Mouse (Mus musculus) liver, adult (tissue): ENCODE data around the gene Tnfsfm13.

Experiments used
- GATA4 ChIP-seq: IDR thresholded peaks from 2 replicates; pipeline ENCODE4 v1.6.1; 2014; ENCODE audit warnings: mild to moderate bottlenecking, low read length; ENCODE audit not compliant: insufficient replicate concordance

The Tnfsfm13 gene

GRCm38 (mm10) chr11:69655264-69656064 lies 40.4 kb downstream of the Tnfsfm13 start, which contains the start of gene Sox15:
Gene Sox15, plus strand, starts transcription at chr11:69655314.
- no peak for TF ChIP-seq GATA4

GRCm38 (mm10) chr11:69654760-69655159 lies 41.1 kb downstream of the Tnfsfm13 start:
- no peak for TF ChIP-seq GATA4

- TF ChIP-seq GATA4 = no peak
Measured at GRCm38 (mm10) chr11:69653399-69653798, 42.5 kb downstream of the Tnfsfm13 start.

- no peak for TF ChIP-seq GATA4
Measured at GRCm38 (mm10) chr11:69645860-69646259, 50.0 kb downstream of the Tnfsfm13 start.

GRCm38 (mm10) chr11:69635471-69635870 lies 60.4 kb downstream of the Tnfsfm13 start:
- TF ChIP-seq GATA4 = no peak

GRCm38 (mm10) chr11:69633128-69633866 lies 62.6 kb downstream of the Tnfsfm13 start:
- no peak for TF ChIP-seq GATA4
